Mouse (Mus musculus): ENCODE measurements around the gene Mmd2. TPM values are rescaled to one million over a fixed set of nuclear protein-coding genes. Genes with fewer than 3 reads are reported as not detected.

The Mmd2 gene
- polyA plus RNA-seq, 1 experiment from 2014 or later: 40.9 TPM

DNA sequence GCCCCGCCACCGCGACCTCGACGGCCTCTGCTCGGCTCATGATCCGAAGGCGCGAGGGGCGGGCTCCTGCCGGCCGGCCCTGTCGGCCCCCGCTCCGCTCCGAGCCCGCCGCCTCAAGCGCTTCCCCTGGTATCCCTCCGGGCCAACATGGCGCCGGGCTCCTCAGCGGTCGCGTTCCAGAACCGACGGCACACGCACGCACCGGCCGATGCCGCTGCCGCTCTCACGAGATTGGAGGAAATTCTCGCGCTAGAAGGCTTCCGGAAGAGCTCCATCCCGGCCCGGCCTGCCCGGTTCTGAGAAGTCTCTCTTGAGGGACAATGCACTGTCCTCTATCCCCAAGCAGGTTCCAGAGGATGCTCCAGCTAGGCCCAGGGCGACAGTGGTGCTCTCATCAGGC lies 78.7 kb downstream of the Mmd2 start, which contains the start of gene Papolb:
TSS of gene Papolb (minus strand) at position 162 of the 400 bp plus-strand sequence.
- Histone ChIP-seq H3K4me1 (no peaks in the 10 kb centered on the region), H3K4me3 (no peak within 1 kb of the TSS), H3K27ac (no peak within 1 kb of the TSS), H3K9ac (no peak within 1 kb of the TSS), H3K27me3 (replicated peaks) (peaks cover 13% of the 10 kb centered on the region; the same call in 1 of the 2 replicates), H3K4me2 (peak within 1 kb of the TSS; percentile 13; the same call in 1 of the 2 replicates), H3K36me3 (replicated peaks) (no peaks in the 10 kb centered on the region; the same call in 1 of the 2 replicates), H3K9me3 (no peaks in the 10 kb centered on the region)
- 41% methylated on average over 41 of the region's 41 CpGs for WGBS
- no peak for ATAC-seq (replicated peaks)

DNA sequence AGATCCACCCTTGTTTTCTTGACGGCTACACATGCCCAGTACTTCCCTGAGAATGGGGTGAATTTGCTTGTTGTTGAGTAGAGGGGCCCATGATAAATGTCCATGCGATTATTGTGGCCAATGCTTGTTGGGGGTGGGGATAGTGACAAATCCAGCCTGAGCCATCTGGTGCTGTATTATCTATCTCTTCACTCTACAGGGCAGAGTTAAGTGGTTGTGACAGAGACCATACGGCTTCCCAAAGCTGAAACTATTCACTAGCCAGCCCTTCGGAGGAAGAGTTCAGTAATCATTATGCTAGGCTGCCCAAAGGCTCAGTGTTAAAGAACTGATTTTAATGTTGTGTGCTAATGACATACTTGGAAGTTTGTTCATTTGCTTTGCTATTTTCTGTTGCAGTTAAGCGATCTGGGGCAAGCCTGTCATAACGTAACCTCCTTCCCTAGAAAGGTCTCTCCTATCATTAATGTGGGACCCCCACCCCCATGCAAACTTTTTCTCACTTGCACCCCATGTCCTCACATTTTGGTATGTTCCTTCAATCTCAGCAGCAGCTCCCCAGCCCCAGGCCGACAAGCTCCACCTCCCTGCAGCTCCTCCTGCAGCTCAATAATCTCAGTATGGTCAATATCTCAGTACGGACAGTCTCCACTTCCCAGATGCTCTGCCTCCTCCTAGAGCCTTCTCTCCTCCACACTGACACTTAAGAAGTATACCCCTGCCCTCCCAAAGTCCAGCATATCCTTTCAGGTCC lies 83.7 kb downstream of the Mmd2 start:
- Histone ChIP-seq H3K4me2 (no peak overlapping the region), H3K4me1 (no peaks in the 10 kb centered on the region), H3K4me3 (no peak overlapping the region), H3K9me3 (no peaks in the 10 kb centered on the region), H3K27me3 (replicated peaks) (peaks cover 6% of the 10 kb centered on the region; the same call in 1 of the 2 replicates), H3K9ac (no peak overlapping the region), H3K36me3 (replicated peaks) (no peaks in the 10 kb centered on the region; the same call in 1 of the 2 replicates), H3K27ac (no peak overlapping the region)
- WGBS: 64% methylated on average over 8 of the region's 8 CpGs
- ATAC-seq (replicated peaks): no peak

- H3K36me3 ChIP-seq (replicated peaks): no peaks in the 10 kb centered on the region
- H3K27ac ChIP-seq: no peak overlapping the region
- H3K27me3 ChIP-seq (replicated peaks): no peaks in the 10 kb centered on the region
- H3K4me3 ChIP-seq: no peak overlapping the region
- H3K4me2 ChIP-seq: no peak overlapping the region
- H3K4me1 ChIP-seq: no peaks in the 10 kb centered on the region
- no peak for ATAC-seq (replicated peaks)
- no peaks in the 10 kb centered on the region for H3K9me3 ChIP-seq
- no peak overlapping the region for H3K9ac ChIP-seq
- WGBS: 89% methylated on average over 11 of the region's 11 CpGs
These were observed 87.3 kb downstream of the Mmd2 start for GRCm38 (mm10) chr5:142521195-142521866.

DNA sequence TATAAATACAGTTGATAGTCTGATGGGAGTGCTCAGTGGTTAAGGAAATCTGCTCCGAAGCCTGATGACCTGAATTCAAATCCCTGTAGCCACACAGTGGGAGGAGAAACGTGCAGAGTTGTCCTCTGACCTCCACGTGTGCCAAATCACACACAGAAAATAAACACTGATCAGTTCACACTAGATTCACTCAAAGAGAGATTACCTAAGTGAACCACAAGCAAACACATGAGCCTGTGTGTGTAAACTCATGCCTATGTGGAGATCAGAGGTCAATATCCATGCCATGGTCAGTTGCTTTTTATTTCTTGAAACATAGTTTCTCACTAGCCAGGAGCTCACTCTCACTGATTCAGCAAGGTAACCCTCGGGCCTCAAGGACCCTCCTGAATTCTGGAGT lies 88.2 kb downstream of the Mmd2 start:
- H3K27me3 ChIP-seq (replicated peaks): no peaks in the 10 kb centered on the region
- 79% methylated on average over 4 of the region's 4 CpGs for WGBS
- no peaks in the 10 kb centered on the region for H3K36me3 ChIP-seq (replicated peaks)
- no peak overlapping the region for H3K27ac ChIP-seq
- no peaks in the 10 kb centered on the region for H3K4me1 ChIP-seq
- no peak overlapping the region for H3K9ac ChIP-seq
- H3K4me2 ChIP-seq: no peak overlapping the region
- H3K4me3 ChIP-seq: no peak overlapping the region
- ATAC-seq (replicated peaks): no peak
- no peaks in the 10 kb centered on the region for H3K9me3 ChIP-seq

GRCm38 (mm10) chr5:142518973-142519372 lies 89.6 kb downstream of the Mmd2 start:
- 63% methylated on average over 6 of the region's 6 CpGs for WGBS
- Histone ChIP-seq H3K9me3 (no peaks in the 10 kb centered on the region), H3K36me3 (replicated peaks) (no peaks in the 10 kb centered on the region), H3K4me3 (no peak overlapping the region), H3K4me2 (no peak overlapping the region), H3K27ac (no peak overlapping the region), H3K4me1 (no peaks in the 10 kb centered on the region), H3K9ac (no peak overlapping the region), H3K27me3 (replicated peaks) (no peaks in the 10 kb centered on the region)
- ATAC-seq (replicated peaks): no peak

Other genes with a start within 250 kb of the Mmd2 start
- 6.9 and 8.1 TPM in 2 replicates for gene Foxk1, start 207.3 kb downstream of the Mmd2 start, polyA plus RNA-seq (2015; fragmentation: Nextera tagmentation; extraction: Ambion mirVana)
- gene Ap5z1, start 144.9 kb downstream of the Mmd2 start, polyA plus RNA-seq (2015; fragmentation: Nextera tagmentation; extraction: Ambion mirVana): 13.7 and 14.2 TPM in 2 replicates
- 0.26 and 0.29 TPM in 2 replicates for gene Papolb, start 78.7 kb downstream of the Mmd2 start, polyA plus RNA-seq (2015; fragmentation: Nextera tagmentation; extraction: Ambion mirVana)
- 24.8 and 27.6 TPM in 2 replicates for gene Radil, start 57.7 kb downstream of the Mmd2 start, polyA plus RNA-seq (2015; fragmentation: Nextera tagmentation; extraction: Ambion mirVana)
- gene Wipi2, start 18.9 kb upstream of the Mmd2 start, polyA plus RNA-seq (2015; fragmentation: Nextera tagmentation; extraction: Ambion mirVana): 46.7 and 49.7 TPM in 2 replicates
- gene Slc29a4, start 83.7 kb upstream of the Mmd2 start, polyA plus RNA-seq (2015; fragmentation: Nextera tagmentation; extraction: Ambion mirVana): 97.2 and 100 TPM in 2 replicates
- 36.3 and 38.6 TPM in 2 replicates for gene Tnrc18, start 208.9 kb upstream of the Mmd2 start, polyA plus RNA-seq (2015; fragmentation: Nextera tagmentation; extraction: Ambion mirVana)